Mouse (Mus musculus) midbrain, postnatal 0 days (tissue): ENCODE measurements around the gene Gm20517. TPM values are rescaled to one million over a fixed set of nuclear protein-coding genes. Genes with fewer than 3 reads are reported as not detected.
A peak's percentile ranks its signal among the peaks of the same experiment; 100 is the strongest.

Source experiments
- ATAC-seq: fragments of 200-750 bp; cut with Nextera tagmentation; 2 replicates; pipeline ENCODE4 v1.8.0; 2017; ENCODE audit warnings: moderate number of reproducible peaks, mild to moderate bottlenecking, moderate TSS enrichment, moderate library complexity; ENCODE audit not compliant: low FRiP score
- DNase-seq: peaks from one replicate; pipeline ENCODE4 v3.0.0-alpha.2; 2015; ENCODE audit warnings: low spot score
- H3K27ac ChIP-seq: fragments of 300-500 bp; sonication (generic); 2 replicates; pipeline ENCODE4 v1.5.1; 2014; ENCODE audit warnings: low read depth, mild to moderate bottlenecking, low read length, mixed read lengths
- H3K27me3 ChIP-seq: fragments of 300-500 bp; sonication (generic); 2 replicates; pipeline ENCODE4 v1.6.1; 2014; ENCODE audit warnings: low read length, control low read depth, mixed read lengths; ENCODE audit not compliant: insufficient read depth
- H3K36me3 ChIP-seq: fragments of 300-500 bp; sonication (generic); 2 replicates; pipeline ENCODE4 v1.6.1; 2014; ENCODE audit warnings: low read length, control low read depth, mixed read lengths; ENCODE audit not compliant: insufficient read depth
- H3K4me1 ChIP-seq: fragments of 300-500 bp; sonication (generic); 2 replicates; pipeline ENCODE4 v1.6.1; 2014; ENCODE audit warnings: mild to moderate bottlenecking, control low read depth, antibody characterized with exemption, low read length, mixed read lengths; ENCODE audit not compliant: insufficient read depth
- H3K4me2 ChIP-seq: fragments of 300-500 bp; sonication (generic); 2 replicates; pipeline ENCODE4 v1.6.1; 2014; ENCODE audit warnings: low read depth, mild to moderate bottlenecking, low read length, mixed read lengths; ENCODE audit not compliant: poor library complexity, severe bottlenecking
- H3K4me3 ChIP-seq: fragments of 300-500 bp; sonication (generic); 2 replicates; pipeline ENCODE4 v1.5.1; 2014; ENCODE audit warnings: low read depth, mild to moderate bottlenecking, low read length, moderate library complexity
- H3K9ac ChIP-seq: fragments of 300-500 bp; sonication (generic); replicated peaks from 2 replicates; pipeline ENCODE4 v1.6.1; 2014; ENCODE audit warnings: mild to moderate bottlenecking, low read length, moderate library complexity, mixed read lengths; ENCODE audit not compliant: poor library complexity, severe bottlenecking
- H3K9me3 ChIP-seq: fragments of 300-500 bp; sonication (generic); 2 replicates; pipeline ENCODE4 v1.6.1; 2016; ENCODE audit warnings: low read length, control low read depth
- CTCF ChIP-seq: IDR thresholded peaks from 2 replicates; pipeline ENCODE4 v1.5.1; 2016; ENCODE audit warnings: antibody characterized with exemption, mild to moderate bottlenecking
- WGBS: fragments of 180-500 bp; shearing (Covaris S2); extraction: QIAGEN DNeasy Blood & Tissue Kit; methylation state at CpG from one replicate; pipeline ENCODE4 v1.1.7; 2014; 5-methylcytosine and 5-hydroxymethylcytosine counted together
- polyA plus RNA-seq: library from polyadenylated mRNA; unstranded; fragments of >200 nt; fragmentation: Nextera tagmentation; extraction: Ambion mirVana; gene quantifications from 2 replicates; pipeline ENCODE4 v1.2.1, GENCODE M21; 2015
- total RNA-seq: library from RNA; depleted of rRNA; stranded (reverse); fragments of >200 nt; gene quantifications from 2 replicates; pipeline ENCODE4 v1.2.3, GENCODE M21; 2014

Gene Gm20517
- total and polyA plus RNA-seq, 2 experiments from 2014 or later = 0.96 to 3.2 TPM

- Histone ChIP-seq H3K4me1 (peaks cover 4% of the 10 kb centered on the region; the same call in 1 of the 2 replicates), H3K36me3 (peaks cover 9% of the 10 kb centered on the region), H3K9me3 (no peaks in the 10 kb centered on the region), H3K27me3 (no peaks in the 10 kb centered on the region), H3K4me3 (peak overlapping the region; percentile 32; the same call in 1 of the 2 replicates), H3K27ac (no peak overlapping the region), H3K9ac (0 out of 2 replicates have a peak overlapping the region, but pooled peaks have one; percentile 30), H3K4me2 (peak overlapping the region; percentile 57)
- DNase-seq (peak; percentile 17), ATAC-seq (0 out of 2 replicates have a peak, but pooled peaks have one; percentile 55)
- WGBS = 25% methylated on average over 14 of the region's 14 CpGs
- no peak for TF ChIP-seq CTCF
Observed at GRCm38 (mm10) chr17:47671988-47672310, 60.6 kb downstream of the Gm20517 start.

GRCm38 (mm10) chr17:47672311-47673111, 61.1 kb downstream of the Gm20517 start:
- peaks cover 4% of the 10 kb centered on the region; the same call in 1 of the 2 replicates for H3K4me1 ChIP-seq
- H3K36me3 ChIP-seq = peaks cover 11% of the 10 kb centered on the region
- no peaks in the 10 kb centered on the region for H3K27me3 ChIP-seq
- DNase-seq = peak; percentile 67
- WGBS = 8% methylated on average over 55 of the region's 68 CpGs
- TF ChIP-seq CTCF = peak; percentile 38
- no peak overlapping the region for H3K27ac ChIP-seq
- peak overlapping the region; percentile 57 for H3K4me2 ChIP-seq
- 0 out of 2 replicates have a peak, but pooled peaks have one; percentile 28 for ATAC-seq
- peak overlapping the region; percentile 32 for H3K4me3 ChIP-seq
- H3K9ac ChIP-seq = peak overlapping the region; percentile 30; the same call in 1 of the 2 replicates
- no peaks in the 10 kb centered on the region for H3K9me3 ChIP-seq

GRCm38 (mm10) chr17:47676581-47676980, 65.2 kb downstream of the Gm20517 start:
- Histone ChIP-seq H3K9me3 (no peaks in the 10 kb centered on the region), H3K27me3 (no peaks in the 10 kb centered on the region), H3K27ac (no peak overlapping the region), H3K9ac (no peak overlapping the region), H3K4me2 (no peak overlapping the region), H3K4me1 (no peaks in the 10 kb centered on the region), H3K36me3 (peaks cover 40% of the 10 kb centered on the region), H3K4me3 (no peak overlapping the region)
- ATAC-seq (no peak), DNase-seq (peak; percentile 82)
- 16% methylated on average over 9 of the region's 9 CpGs for WGBS
- TF ChIP-seq CTCF = peak; percentile 94

- no peak for ATAC-seq
Observed at GRCm38 (mm10) chr17:47678238-47678637, 66.8 kb downstream of the Gm20517 start.

GRCm38 (mm10) chr17:47678702-47679101, 67.3 kb downstream of the Gm20517 start:
- WGBS = 90% methylated on average over 5 of the region's 5 CpGs
- DNase-seq (no peak), ATAC-seq (no peak)
- no peak for TF ChIP-seq CTCF
- H3K27me3 ChIP-seq = no peaks in the 10 kb centered on the region
- no peak overlapping the region for H3K4me2 ChIP-seq
- H3K4me1 ChIP-seq = no peaks in the 10 kb centered on the region
- no peak overlapping the region for H3K4me3 ChIP-seq
- H3K9me3 ChIP-seq = no peaks in the 10 kb centered on the region
- H3K36me3 ChIP-seq = peaks cover 50% of the 10 kb centered on the region
- H3K27ac ChIP-seq = no peak overlapping the region
- H3K9ac ChIP-seq = no peak overlapping the region

More at GRCm38 (mm10) chr17:47678238-47678637, 66.8 kb downstream of the Gm20517 start:
- no peak overlapping the region for H3K27ac ChIP-seq
- no peaks in the 10 kb centered on the region for H3K4me1 ChIP-seq
- no peak for TF ChIP-seq CTCF
- DNase-seq = no peak
- no peak overlapping the region for H3K9ac ChIP-seq
- no peaks in the 10 kb centered on the region for H3K9me3 ChIP-seq
- H3K4me3 ChIP-seq = no peak overlapping the region
- over 99% methylated on average over 5 of the region's 5 CpGs for WGBS
- no peaks in the 10 kb centered on the region for H3K27me3 ChIP-seq
- H3K36me3 ChIP-seq = peaks cover 48% of the 10 kb centered on the region
- no peak overlapping the region for H3K4me2 ChIP-seq

- Histone ChIP-seq H3K9ac (no peak overlapping the region), H3K9me3 (no peaks in the 10 kb centered on the region), H3K4me1 (peaks cover 5% of the 10 kb centered on the region; the same call in 1 of the 2 replicates), H3K36me3 (peaks cover 52% of the 10 kb centered on the region), H3K27ac (no peak overlapping the region), H3K4me3 (no peak overlapping the region), H3K4me2 (no peak overlapping the region), H3K27me3 (no peaks in the 10 kb centered on the region)
- TF ChIP-seq CTCF = no peak
- ATAC-seq (no peak), DNase-seq (no peak)
- WGBS = 91% methylated on average over 4 of the region's 4 CpGs
Observed at GRCm38 (mm10) chr17:47682836-47683235, 71.4 kb downstream of the Gm20517 start.
